Mouse (Mus musculus) splenic B cell, adult 2 months (primary cell): ENCODE data around the gene Tbc1d22a.

ENCODE experiments used
- DNase-seq: peaks from one replicate; pipeline ENCODE4 v3.0.0-alpha.2; 2011; ENCODE audit warnings: low read depth, low spot score
- H3K27me3 ChIP-seq: 2 replicates; pipeline ENCODE4 v1.6.1; 2012; ENCODE audit warnings: mild to moderate bottlenecking, low read length, moderate library complexity, mixed read lengths; ENCODE audit not compliant: control insufficient read depth, poor library complexity, insufficient read depth, severe bottlenecking
- H3K36me3 ChIP-seq: 2 replicates; pipeline ENCODE4 v1.6.1; 2012; ENCODE audit warnings: mild to moderate bottlenecking, low read length, moderate library complexity, mixed read lengths; ENCODE audit not compliant: control insufficient read depth, poor library complexity, insufficient read depth, severe bottlenecking

Tbc1d22a gene

GRCm38 (mm10) chr15:86409352-86409751 is 195.1 kb downstream of the Tbc1d22a start:
- DNase-seq, result no peak
- Histone ChIP-seq H3K27me3 (no peaks in the 10 kb centered on the region), H3K36me3 (no peaks in the 10 kb centered on the region; the same call in 1 of the 2 replicates)

GRCm38 (mm10) chr15:86411532-86412080 is 197.3 kb downstream of the Tbc1d22a start:
- Histone ChIP-seq H3K27me3 (no peaks in the 10 kb centered on the region), H3K36me3 (no peaks in the 10 kb centered on the region; the same call in 1 of the 2 replicates)
- no peak for DNase-seq

- H3K36me3 ChIP-seq, result no peaks in the 10 kb centered on the region
- no peak for DNase-seq
- H3K27me3 ChIP-seq, result no peaks in the 10 kb centered on the region
Measured at GRCm38 (mm10) chr15:86415951-86416350, 201.7 kb downstream of the Tbc1d22a start.

GRCm38 (mm10) chr15:86418436-86418835 is 204.2 kb downstream of the Tbc1d22a start:
- Histone ChIP-seq H3K27me3 (no peaks in the 10 kb centered on the region), H3K36me3 (no peaks in the 10 kb centered on the region)
- DNase-seq, result no peak

GRCm38 (mm10) chr15:86419620-86420019 is 205.4 kb downstream of the Tbc1d22a start:
- Histone ChIP-seq H3K27me3 (no peaks in the 10 kb centered on the region), H3K36me3 (no peaks in the 10 kb centered on the region)
- DNase-seq, result no peak

GRCm38 (mm10) chr15:86422858-86423257 is 208.6 kb downstream of the Tbc1d22a start:
- DNase-seq, result no peak
- Histone ChIP-seq H3K27me3 (no peaks in the 10 kb centered on the region), H3K36me3 (no peaks in the 10 kb centered on the region)

GRCm38 (mm10) chr15:86423884-86424283 is 209.6 kb downstream of the Tbc1d22a start:
- DNase-seq, result no peak
- H3K36me3 ChIP-seq, result no peaks in the 10 kb centered on the region
- no peaks in the 10 kb centered on the region for H3K27me3 ChIP-seq

GRCm38 (mm10) chr15:86424971-86425370 is 210.7 kb downstream of the Tbc1d22a start:
- H3K36me3 ChIP-seq, result no peaks in the 10 kb centered on the region
- no peak for DNase-seq

GRCm38 (mm10) chr15:86426364-86427000 is 212.2 kb downstream of the Tbc1d22a start:
- no peak for DNase-seq
- no peaks in the 10 kb centered on the region for H3K36me3 ChIP-seq
- H3K27me3 ChIP-seq, result no peaks in the 10 kb centered on the region

More at GRCm38 (mm10) chr15:86424971-86425370, 210.7 kb downstream of the Tbc1d22a start:
- no peaks in the 10 kb centered on the region for H3K27me3 ChIP-seq

- Histone ChIP-seq H3K36me3 (no peaks in the 10 kb centered on the region), H3K27me3 (no peaks in the 10 kb centered on the region)
- DNase-seq, result no peak
Measured at GRCm38 (mm10) chr15:86427439-86427838, 213.2 kb downstream of the Tbc1d22a start.

- DNase-seq, result no peak
- no peaks in the 10 kb centered on the region for H3K27me3 ChIP-seq
- no peaks in the 10 kb centered on the region for H3K36me3 ChIP-seq
Measured at GRCm38 (mm10) chr15:86428496-86428895, 214.2 kb downstream of the Tbc1d22a start.

- H3K27me3 ChIP-seq, result no peaks in the 10 kb centered on the region
- no peaks in the 10 kb centered on the region for H3K36me3 ChIP-seq
- no peak for DNase-seq
Measured at GRCm38 (mm10) chr15:86429766-86430335, 215.6 kb downstream of the Tbc1d22a start.

- H3K27me3 ChIP-seq, result no peaks in the 10 kb centered on the region
- DNase-seq, result no peak
- H3K36me3 ChIP-seq, result no peaks in the 10 kb centered on the region
Measured at GRCm38 (mm10) chr15:86431539-86432080, 217.4 kb downstream of the Tbc1d22a start.

GRCm38 (mm10) chr15:86432791-86433190 is 218.5 kb downstream of the Tbc1d22a start:
- DNase-seq, result no peak
- Histone ChIP-seq H3K27me3 (no peaks in the 10 kb centered on the region), H3K36me3 (no peaks in the 10 kb centered on the region)

- Histone ChIP-seq H3K27me3 (no peaks in the 10 kb centered on the region), H3K36me3 (no peaks in the 10 kb centered on the region)
- no peak for DNase-seq
Measured at GRCm38 (mm10) chr15:86433378-86433777, 219.1 kb downstream of the Tbc1d22a start.
